Mouse (Mus musculus): ENCODE measurements around the gene Hist1h3a. TPM values are rescaled to one million over a fixed set of nuclear protein-coding genes. Genes with fewer than 3 reads are reported as not detected.
"Not testable (repeated sequence)": the region's sequence is repeated elsewhere in the genome, so short reads cannot be mapped to it uniquely, and the experiment has no call there.

Hist1h3a gene
- 10 to 100 TPM; 42.3 to 45.0 TPM for total RNA-seq (2021)
- long read RNA-seq, experiment 1: 0 reads
- long read RNA-seq, experiment 2: 0 reads

GRCm38 (mm10) chr13:23761871-23762821, at the start of gene Hist1h3a:
Gene Hist1h3a, minus strand, starts transcription at chr13:23762386.
- DNase-seq (ENCODE audit: low spot score in 2 of 2): peak; percentile 50 to 53

- no peak for DNase-seq (ENCODE audit: low spot score in 2 of 2)
Measured at GRCm38 (mm10) chr13:23806422-23807052, 44.4 kb upstream of the Hist1h3a start, which contains the start of gene Slc17a2. Gene Slc17a2, plus strand, starts transcription at chr13:23806993.

GRCm38 (mm10) chr13:23804532-23804931, 42.3 kb upstream of the Hist1h3a start:
- no peak for DNase-seq (ENCODE audit: low spot score in 2 of 2)

GRCm38 (mm10) chr13:23799405-23799804, 37.2 kb upstream of the Hist1h3a start:
- no peak for DNase-seq (ENCODE audit: low spot score in 2 of 2)

- DNase-seq (ENCODE audit: low spot score in 2 of 2): peak; percentile 35 to 54
Measured at GRCm38 (mm10) chr13:23792520-23792919, 30.3 kb upstream of the Hist1h3a start.

- no peak for DNase-seq (ENCODE audit: low spot score in 2 of 2)
Measured at GRCm38 (mm10) chr13:23779025-23779424, 16.8 kb upstream of the Hist1h3a start.

- no peak for DNase-seq (ENCODE audit: low spot score in 2 of 2)
Measured at GRCm38 (mm10) chr13:23778339-23778738, 16.2 kb upstream of the Hist1h3a start.

- DNase-seq (ENCODE audit: low spot score in 2 of 2): peak; percentile 35 to 42
Measured at GRCm38 (mm10) chr13:23772561-23773313, 10.6 kb upstream of the Hist1h3a start.

- DNase-seq (ENCODE audit: low spot score in 2 of 2): not testable (repeated sequence)
Measured at GRCm38 (mm10) chr13:23769613-23770012, 7.4 kb upstream of the Hist1h3a start, which contains the start of gene Trim38. Gene Trim38, plus strand, starts transcription at chr13:23769913.

- no peak for DNase-seq (ENCODE audit: low spot score in 2 of 2)
Measured at GRCm38 (mm10) chr13:23768834-23769397, 6.7 kb upstream of the Hist1h3a start.

GRCm38 (mm10) chr13:23766772-23767171, 4.6 kb upstream of the Hist1h3a start:
- DNase-seq (ENCODE audit: low spot score in 2 of 2): no peak

GRCm38 (mm10) chr13:23765172-23765513, 3.0 kb upstream of the Hist1h3a start:
- no peak for DNase-seq (ENCODE audit: low spot score in 2 of 2)

GRCm38 (mm10) chr13:23764324-23765171, 2.4 kb upstream of the Hist1h3a start:
- DNase-seq (ENCODE audit: low spot score in 2 of 2): no peak

- peak; percentile 71 to 77 for DNase-seq (ENCODE audit: low spot score in 2 of 2)
Measured at GRCm38 (mm10) chr13:23763586-23764323, 1.6 kb upstream of the Hist1h3a start, which contains the start of gene Hist1h1a. Gene Hist1h1a, plus strand, starts transcription at chr13:23763666.

GRCm38 (mm10) chr13:23763242-23763585, 1.0 kb upstream of the Hist1h3a start:
- no peak for DNase-seq (ENCODE audit: low spot score in 2 of 2)

GRCm38 (mm10) chr13:23760972-23761864, 968 bp downstream of the Hist1h3a start, which contains the start of gene Hist1h4a:
Gene Hist1h4a, minus strand, starts transcription at chr13:23761230.
- peak; percentile 99 for DNase-seq (ENCODE audit: low spot score in 2 of 2)

- DNase-seq (ENCODE audit: low spot score in 2 of 2): no peak
Measured at GRCm38 (mm10) chr13:23760240-23760971, 1.8 kb downstream of the Hist1h3a start.

- DNase-seq (ENCODE audit: low spot score in 2 of 2): no peak
Measured at GRCm38 (mm10) chr13:23759916-23760239, 2.3 kb downstream of the Hist1h3a start.
